Mouse (Mus musculus): Measurements from ENCODE around the gene 1810037I17Rik. TPM values are rescaled to one million over a fixed set of nuclear protein-coding genes. Genes with fewer than 3 reads are reported as not detected.
"Not testable (repeated sequence)": the region's sequence is repeated elsewhere in the genome, so short reads cannot be mapped to it uniquely, and the experiment has no call there.

1810037I17Rik gene
- polyA plus RNA-seq, 1 experiment, result 86.1 TPM

DNA sequence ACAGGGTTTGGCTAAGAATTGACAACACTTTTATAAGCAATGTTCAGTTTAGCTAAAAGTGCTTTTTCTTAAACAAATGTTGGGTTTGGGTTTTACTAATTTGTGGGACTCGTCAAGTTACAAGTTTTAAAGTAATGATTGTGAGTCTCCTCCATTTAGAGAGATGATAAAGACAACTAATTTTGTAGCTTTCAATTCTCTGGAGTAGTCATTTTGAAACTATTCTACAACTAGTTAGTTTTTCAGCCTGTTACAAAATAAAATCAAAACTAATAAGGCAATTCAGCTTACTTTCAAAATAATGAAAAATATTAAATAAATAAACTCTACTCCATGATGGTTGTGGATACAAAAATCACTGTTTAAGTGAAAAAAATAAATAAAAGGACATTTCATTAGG is 8.5 kb downstream of the 1810037I17Rik start:
- no peak for DNase-seq (ENCODE audit: low spot score)

DNA sequence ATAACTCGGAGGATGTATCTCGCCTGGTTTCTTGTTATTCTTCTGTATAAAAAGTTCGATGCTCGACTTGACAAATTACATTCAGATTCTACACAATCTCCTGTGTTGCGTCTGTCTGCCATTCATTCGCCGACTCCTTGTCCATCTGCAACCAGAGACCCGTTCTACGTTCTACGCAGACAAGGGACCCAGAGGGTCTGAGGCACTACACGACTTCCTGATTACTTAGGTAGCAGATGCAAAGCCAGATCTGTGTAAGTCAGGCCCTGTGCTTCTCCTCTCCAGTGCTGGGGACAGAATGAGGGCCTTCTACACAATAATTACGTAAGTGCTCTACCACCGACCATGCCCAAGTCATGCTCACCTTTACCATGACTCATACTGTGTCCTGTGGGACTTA is 13.2 kb downstream of the 1810037I17Rik start:
- not testable (repeated sequence) for DNase-seq (ENCODE audit: low spot score)

DNA sequence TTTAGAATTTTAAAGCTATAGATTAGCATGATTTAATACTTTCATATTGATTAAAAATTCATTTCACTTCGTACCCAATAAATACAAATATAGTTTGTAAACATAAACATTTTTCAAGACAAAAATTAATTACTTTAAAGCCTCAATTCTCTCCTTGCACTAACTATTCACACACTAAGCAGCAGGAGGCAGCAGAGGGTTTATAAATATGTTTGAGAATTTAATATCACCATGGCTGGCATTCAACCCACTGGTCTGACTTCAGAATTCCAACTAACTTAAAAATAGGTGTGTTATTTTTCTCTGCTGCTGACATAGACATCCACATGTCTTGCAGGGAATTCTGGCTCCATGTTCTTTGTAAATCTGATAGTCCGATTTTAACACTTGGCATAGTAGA is 15.2 kb downstream of the 1810037I17Rik start:
- DNase-seq (ENCODE audit: low spot score), result no peak

DNA sequence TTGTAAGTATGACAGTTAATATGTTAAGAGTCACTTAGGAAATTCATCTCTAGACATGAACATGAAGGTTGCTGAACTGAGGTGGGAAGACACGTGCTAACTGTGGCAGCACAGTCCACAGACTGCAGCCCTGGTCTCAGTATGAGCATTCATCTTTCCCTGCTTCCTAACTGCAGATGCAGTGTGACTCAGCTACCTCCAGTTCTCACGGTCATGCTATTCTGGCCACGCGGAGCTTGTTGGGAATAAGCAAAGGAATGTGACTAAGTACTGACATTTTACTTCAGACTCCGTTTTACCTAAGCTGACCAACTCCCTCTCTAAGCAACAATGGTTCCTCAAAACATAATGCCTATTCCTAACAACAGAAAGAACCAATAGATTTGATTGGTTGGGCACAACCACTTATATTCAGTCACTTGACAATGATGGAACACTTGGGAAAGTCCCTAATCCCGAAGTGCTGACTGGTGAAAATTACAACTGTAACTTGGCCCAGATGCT is 19.4 kb downstream of the 1810037I17Rik start:
- DNase-seq (ENCODE audit: low spot score), result no peak

DNA sequence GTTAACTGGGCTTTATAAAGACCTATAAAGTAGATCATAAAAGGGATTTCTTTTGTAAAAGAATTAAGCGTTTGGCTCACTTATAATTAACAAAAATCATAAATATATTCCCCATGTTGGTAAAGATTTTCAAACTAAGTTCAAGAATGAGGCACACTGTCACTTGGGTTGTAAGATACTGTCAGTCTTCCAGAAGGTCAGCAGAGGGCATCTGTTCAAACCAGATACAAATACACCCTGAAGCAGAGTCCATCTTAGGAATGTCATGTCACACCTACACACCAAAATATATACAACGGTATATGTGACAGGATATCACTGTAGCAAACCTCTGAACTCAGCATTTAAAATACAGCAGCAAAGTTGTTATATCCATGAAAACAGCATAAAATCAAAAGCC is 26.1 kb downstream of the 1810037I17Rik start:
- DNase-seq (ENCODE audit: low spot score), result no peak

DNA sequence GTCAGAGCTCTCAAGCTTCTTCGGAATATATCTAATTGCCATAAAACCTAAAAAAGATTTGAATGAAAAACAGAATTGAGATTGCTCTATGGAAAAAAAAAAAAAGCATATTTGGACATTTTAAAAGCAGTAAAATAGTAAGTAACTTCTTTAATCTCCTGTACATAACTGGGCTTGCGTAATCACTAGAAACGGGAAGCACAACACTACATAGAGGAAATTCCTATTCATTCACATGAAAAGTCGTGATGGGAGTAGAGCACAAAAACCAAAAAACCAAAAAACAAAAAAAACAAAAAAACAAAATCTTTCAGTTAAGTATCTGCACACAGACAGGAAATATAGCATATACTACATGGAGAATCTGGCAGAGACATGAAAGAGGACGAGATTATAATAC is 40.3 kb downstream of the 1810037I17Rik start:
- DNase-seq (ENCODE audit: low spot score), result no peak

DNA sequence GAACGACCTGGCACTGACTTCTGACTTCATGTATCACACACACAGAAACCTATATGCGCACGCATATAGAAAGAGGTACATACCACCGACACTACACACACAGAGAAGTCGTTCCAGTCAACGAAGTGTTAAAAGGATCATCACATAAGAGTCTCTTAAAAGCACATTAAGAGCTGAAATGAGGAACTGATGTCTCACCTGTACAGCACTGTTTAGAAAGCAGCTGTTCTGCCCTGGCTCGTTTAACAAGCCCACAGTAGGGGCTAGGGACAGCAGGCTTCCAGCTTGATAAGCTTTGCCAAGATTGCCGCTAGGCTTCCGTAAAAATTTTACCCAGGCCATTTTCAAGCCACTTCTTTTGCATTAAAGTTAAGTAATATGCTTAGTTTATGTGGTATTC is 44.4 kb downstream of the 1810037I17Rik start:
- DNase-seq (ENCODE audit: low spot score), result no peak

DNA sequence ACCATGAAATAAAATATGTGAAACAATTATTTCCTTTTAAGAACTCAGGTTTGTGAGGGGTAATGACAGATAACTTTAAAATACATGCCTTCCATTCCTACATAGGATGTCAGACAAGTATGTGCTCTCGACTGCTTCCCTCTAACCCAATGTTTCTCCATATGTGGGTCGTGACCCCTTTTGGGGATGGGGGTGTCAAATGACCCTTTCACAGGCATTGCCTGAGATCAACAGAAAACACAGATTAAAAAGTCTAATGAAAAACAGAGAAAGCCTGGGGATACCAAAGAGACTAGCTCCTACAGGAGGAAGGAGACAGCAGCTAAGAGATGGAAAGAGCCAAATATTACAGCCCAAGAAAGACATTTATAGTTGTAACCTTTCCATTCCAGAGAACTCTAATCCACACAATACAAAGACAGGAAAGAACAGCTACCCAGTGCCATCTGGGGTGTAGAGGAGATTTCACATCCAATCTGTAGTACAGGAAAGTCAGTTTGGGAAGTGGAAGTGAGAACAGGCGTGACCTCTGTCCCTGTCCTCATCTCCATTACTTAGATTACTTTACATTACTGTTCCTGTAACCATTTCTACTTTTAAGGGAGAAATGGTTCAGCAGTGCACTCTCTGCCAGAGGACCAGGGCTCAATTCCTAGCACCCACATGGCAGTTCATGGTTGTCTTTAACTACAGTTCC is 48.3 kb downstream of the 1810037I17Rik start:
- no peak for DNase-seq (ENCODE audit: low spot score)

DNA sequence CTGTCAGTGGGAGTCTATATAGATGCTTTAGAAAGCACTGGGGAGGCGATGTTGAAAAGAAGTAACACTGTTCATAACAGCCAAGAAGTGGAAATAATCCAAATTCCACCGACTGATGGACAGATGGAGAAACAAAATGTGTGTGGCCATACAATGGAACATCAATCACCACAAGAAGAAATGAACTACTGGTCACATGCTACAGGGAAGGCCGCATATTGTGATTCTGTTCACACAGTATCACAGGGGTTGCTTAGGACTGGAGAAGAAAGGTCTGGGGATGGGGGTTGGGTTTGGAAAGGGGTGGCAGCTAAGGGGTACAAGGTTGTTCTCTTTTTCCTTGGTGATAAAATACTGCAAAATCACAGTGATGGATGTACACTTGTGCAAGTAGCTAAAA is 50.8 kb downstream of the 1810037I17Rik start:
- DNase-seq (ENCODE audit: low spot score), result no peak

DNA sequence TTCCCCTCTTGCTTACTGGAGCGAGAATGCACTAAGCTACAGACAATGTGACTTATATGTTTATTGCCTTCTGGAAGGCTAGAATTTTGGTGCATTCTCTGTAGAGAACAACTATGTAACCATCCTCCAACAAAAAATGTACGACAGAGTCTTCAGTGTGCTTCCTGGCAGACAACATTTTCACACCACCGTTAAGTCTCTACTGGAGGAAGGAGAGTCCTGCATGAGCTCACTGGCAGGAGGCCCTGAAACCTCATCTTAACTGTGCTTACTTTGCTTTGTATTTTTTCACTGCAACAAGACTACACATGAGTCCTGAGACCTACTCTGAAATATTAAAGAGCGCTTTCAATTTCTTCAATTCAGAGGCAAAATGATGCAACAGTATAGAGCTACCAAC is 51.4 kb downstream of the 1810037I17Rik start:
- no peak for DNase-seq (ENCODE audit: low spot score)

Other genes with a start within 250 kb of the 1810037I17Rik start
- gene Pde5a, start 195.3 kb upstream of the 1810037I17Rik start, polyA plus RNA-seq (2012; rRNA removed), result 115 and 175 TPM in 2 replicates
- 0.37 and 0.38 TPM in 2 replicates for gene Fabp2, start 29.1 kb upstream of the 1810037I17Rik start, polyA plus RNA-seq (2012; rRNA removed)
- not detected in 2 replicates for gene Gm10959, start 4.8 kb upstream of the 1810037I17Rik start, polyA plus RNA-seq (2012; rRNA removed)
- 5.9 and 8.0 TPM in 2 replicates for gene Usp53, start 60.3 kb downstream of the 1810037I17Rik start, polyA plus RNA-seq (2012; rRNA removed)
- 0.09 and 0.10 TPM in 2 replicates for gene Myoz2, start 110.8 kb downstream of the 1810037I17Rik start, polyA plus RNA-seq (2012; rRNA removed)

All from urinary bladder, adult 2 months (tissue).